ENCODE assay signal across 11 mouse cellular contexts in the genomic region with DNA sequence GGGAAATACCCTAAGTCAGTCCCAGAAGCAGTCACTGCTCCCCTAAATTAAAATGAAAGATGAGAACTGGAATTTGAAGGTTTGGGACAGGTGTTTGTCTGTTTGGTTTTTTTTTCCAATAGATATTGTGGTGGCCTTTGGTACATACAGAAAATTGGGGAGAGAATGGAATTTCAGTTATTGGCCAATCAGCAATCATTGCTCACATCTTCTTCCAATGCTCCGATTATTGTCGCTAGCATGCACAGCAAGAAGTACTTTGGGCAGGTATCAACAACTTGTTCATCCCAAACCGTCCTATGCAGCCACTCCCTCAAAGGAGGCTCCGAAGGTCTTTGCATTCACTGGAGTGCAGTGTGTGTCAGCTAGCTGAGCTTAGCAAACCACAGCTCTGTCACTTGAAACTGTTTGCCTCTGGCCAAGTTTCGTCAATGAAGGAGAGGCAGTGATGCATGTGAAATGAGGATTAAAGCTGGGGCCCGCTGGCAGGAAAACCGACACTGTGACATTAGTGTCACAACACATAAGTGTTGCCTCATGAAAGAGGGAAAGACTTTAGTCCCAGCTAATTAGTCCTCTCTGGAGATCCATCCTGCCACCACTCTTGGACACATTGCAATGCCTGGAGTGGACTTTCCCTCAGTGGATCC.
DNase-seq lines count a peak whose midpoint lies in the region; ATAC-seq and TF ChIP-seq lines count a peak whose summit lies in the region.
"Had no signal": no experiment of that assay in that cellular context is flagged by ENCODE, and none has a peak within 500 bp of the region (broad histone marks: within the 10 kb centered on the region; RNA-seq: fewer than 3 reads in every experiment).

No protein-coding gene starts in this region.

- H3K4me2 ChIP-seq in forebrain, embryonic 11.5 days (ENCODE audit: low read depth, low read length, severe bottlenecking) = peak overlapping the region; percentile 5; the same call in 1 of the 2 replicates
- H3K4me2 ChIP-seq in hindbrain, postnatal 0 days (ENCODE audit: low read depth, low read length) = no peak overlapping the region
- H3K4me2 ChIP-seq in midbrain, embryonic 16.5 days (ENCODE audit: low read length) = 0 out of 2 replicates have a peak overlapping the region, but pooled peaks have one; percentile 3
- H3K4me2 ChIP-seq: heart, embryonic 11.5 days; limb, embryonic 15.5 days had no signal

- H3K9ac ChIP-seq in forebrain, embryonic 11.5 days (ENCODE audit: low read length) = no peak overlapping the region
- H3K9ac ChIP-seq in hindbrain, postnatal 0 days (replicated peaks; ENCODE audit: low read length) = no peak overlapping the region
- H3K9ac ChIP-seq in midbrain, embryonic 16.5 days (ENCODE audit: low read depth, low read length) = no peak overlapping the region; the same call in 1 of the 2 replicates
- H3K9ac ChIP-seq: limb, embryonic 15.5 days had no signal

- WGBS in forebrain, embryonic 11.5 days = 4% methylated on average over 7 of the region's 7 CpGs
- WGBS in hindbrain, postnatal 0 days = 22% methylated on average over 7 of the region's 7 CpGs
- WGBS in midbrain, embryonic 16.5 days = 9% methylated on average over 7 of the region's 7 CpGs

- no peak overlapping the region for H3K27ac ChIP-seq in forebrain, embryonic 11.5 days (ENCODE audit: low read depth, low read length)
- no peak overlapping the region for H3K27ac ChIP-seq in hindbrain, postnatal 0 days
- H3K27ac ChIP-seq in midbrain, embryonic 16.5 days (ENCODE audit: low read length) = 0 out of 2 replicates have a peak overlapping the region, but pooled peaks have one; percentile 10
- H3K27ac ChIP-seq: limb, embryonic 15.5 days had no signal

- H3K4me3 ChIP-seq in forebrain, embryonic 11.5 days (ENCODE audit: low read depth, low read length) = no peak overlapping the region
- H3K4me3 ChIP-seq in hindbrain, postnatal 0 days (ENCODE audit: low read length) = no peak overlapping the region
- no peak overlapping the region for H3K4me3 ChIP-seq in midbrain, embryonic 16.5 days (ENCODE audit: low read depth, low read length)
- H3K4me3 ChIP-seq: limb, embryonic 15.5 days had no signal

- H3K36me3 ChIP-seq in forebrain, embryonic 11.5 days (ENCODE audit: control insufficient read depth, insufficient read depth, low read length) = no peaks in the 10 kb centered on the region
- H3K36me3 ChIP-seq in hindbrain, postnatal 0 days (ENCODE audit: insufficient read depth, low read length) = no peaks in the 10 kb centered on the region
- H3K36me3 ChIP-seq in midbrain, embryonic 16.5 days (ENCODE audit: control insufficient read depth, insufficient read depth, low read length) = no peaks in the 10 kb centered on the region
- H3K36me3 ChIP-seq: limb, embryonic 15.5 days had no signal

- H3K4me1 ChIP-seq in forebrain, embryonic 11.5 days (replicated peaks; ENCODE audit: control insufficient read depth, insufficient read depth, low read length) = peaks cover 18% of the 10 kb centered on the region
- peaks cover 3% of the 10 kb centered on the region; the same call in 1 of the 2 replicates for H3K4me1 ChIP-seq in hindbrain, postnatal 0 days (ENCODE audit: insufficient read depth, low read length)
- peaks cover 12% of the 10 kb centered on the region for H3K4me1 ChIP-seq in midbrain, embryonic 16.5 days (ENCODE audit: control insufficient read depth, insufficient read depth, low read length)

- no peak for TF ChIP-seq CTCF in hindbrain, postnatal 0 days (IDR thresholded peaks at IDR 0.05; ENCODE audit: low read depth)

- H3K27me3 ChIP-seq in forebrain, embryonic 11.5 days (ENCODE audit: control insufficient read depth, insufficient read depth, low read length) = peaks cover 11% of the 10 kb centered on the region; the same call in 1 of the 2 replicates
- no peaks in the 10 kb centered on the region for H3K27me3 ChIP-seq in hindbrain, postnatal 0 days (ENCODE audit: insufficient read depth, low read length)
- no peaks in the 10 kb centered on the region for H3K27me3 ChIP-seq in midbrain, embryonic 16.5 days (ENCODE audit: control insufficient read depth, insufficient read depth, low read depth, low read length)

- ATAC-seq in forebrain, embryonic 11.5 days (replicated peaks; ENCODE audit: low FRiP score) = peak; percentile 91
- peak; percentile 91 for ATAC-seq in hindbrain, postnatal 0 days
- ATAC-seq in midbrain, embryonic 16.5 days = peak; percentile 85
- ATAC-seq: CD4-positive, CD25-positive, alpha-beta regulatory T cell, adult 4 months had no signal

- peak; percentile 17 to 23 for DNase-seq in layer of hippocampus, postnatal 10 days (ENCODE audit: low spot score in 2 of 2)
- no peak for DNase-seq in layer of hippocampus, adult 8-10 months (ENCODE audit: low spot score in 2 of 2)
- DNase-seq in forebrain, embryonic 11.5 days (ENCODE audit: low spot score) = peak; percentile 81
- peak; percentile 81 for DNase-seq in hindbrain, postnatal 0 days (ENCODE audit: low spot score)
- DNase-seq in heart, postnatal 4 days = no peak
- DNase-seq in natural killer cell, adult 2 months (ENCODE audit: low spot score in 2 of 2) = no peak
- no peak for DNase-seq in thymus, postnatal 25 days

- no peaks in the 10 kb centered on the region for H3K9me3 ChIP-seq in forebrain, embryonic 11.5 days (ENCODE audit: control insufficient read depth, low read length)
- no peaks in the 10 kb centered on the region for H3K9me3 ChIP-seq in hindbrain, postnatal 0 days (ENCODE audit: low read length)
- no peaks in the 10 kb centered on the region for H3K9me3 ChIP-seq in midbrain, embryonic 16.5 days (replicated peaks; ENCODE audit: control insufficient read depth, low read length, poor library complexity, severe bottlenecking)
- H3K9me3 ChIP-seq: limb, embryonic 15.5 days had no signal

Comparison
In these comparisons a context has a peak if more than half of its experiments do, and no peak if none do; other contexts are left out.
1. DNase-seq: peak in layer of hippocampus, postnatal 10 days (2 of 2), forebrain, embryonic 11.5 days (single experiment) and hindbrain, postnatal 0 days (single experiment); none in layer of hippocampus, adult 8-10 months (0 of 2), heart, postnatal 4 days (single experiment), natural killer cell, adult 2 months (0 of 2) and thymus, postnatal 25 days (single experiment).
2. Peak in every context shown above with its lines, with median percentiles within 50 percentile points of each other: ATAC-seq.